Mouse (Mus musculus) NIH3T3 (cell line): ENCODE results near the gene Duox1.
A peak's percentile ranks its signal among the peaks of the same experiment; 100 is the strongest.

Source experiments
- DNase-seq: peaks from one replicate; pipeline ENCODE4 v3.0.0-alpha.2; 2012; ENCODE audit warnings: low read depth

The Duox1 gene

DNA sequence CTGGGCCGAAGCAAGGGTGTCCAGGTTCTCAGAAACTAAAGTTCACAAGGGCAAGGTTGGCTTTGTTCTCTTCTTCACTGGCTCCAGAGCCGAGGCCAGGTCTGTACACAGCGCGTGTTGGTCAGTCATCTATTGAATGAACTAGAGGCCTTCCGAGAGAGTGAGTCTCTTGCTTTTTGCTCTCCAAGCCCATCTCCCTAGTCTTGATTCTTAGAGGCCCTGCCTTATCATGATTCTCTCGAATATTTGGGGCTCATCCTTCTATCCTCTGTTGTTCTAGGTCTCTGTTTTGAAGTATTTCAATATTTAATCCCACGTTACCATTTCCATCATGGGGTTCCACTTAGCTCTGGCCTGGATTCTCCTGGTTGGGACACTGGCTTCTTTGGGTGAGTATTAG is at the start of gene Duox1:
Gene Duox1, plus strand, starts transcription at position 301 of the 400 bp plus-strand sequence.
- no peak for DNase-seq

DNA sequence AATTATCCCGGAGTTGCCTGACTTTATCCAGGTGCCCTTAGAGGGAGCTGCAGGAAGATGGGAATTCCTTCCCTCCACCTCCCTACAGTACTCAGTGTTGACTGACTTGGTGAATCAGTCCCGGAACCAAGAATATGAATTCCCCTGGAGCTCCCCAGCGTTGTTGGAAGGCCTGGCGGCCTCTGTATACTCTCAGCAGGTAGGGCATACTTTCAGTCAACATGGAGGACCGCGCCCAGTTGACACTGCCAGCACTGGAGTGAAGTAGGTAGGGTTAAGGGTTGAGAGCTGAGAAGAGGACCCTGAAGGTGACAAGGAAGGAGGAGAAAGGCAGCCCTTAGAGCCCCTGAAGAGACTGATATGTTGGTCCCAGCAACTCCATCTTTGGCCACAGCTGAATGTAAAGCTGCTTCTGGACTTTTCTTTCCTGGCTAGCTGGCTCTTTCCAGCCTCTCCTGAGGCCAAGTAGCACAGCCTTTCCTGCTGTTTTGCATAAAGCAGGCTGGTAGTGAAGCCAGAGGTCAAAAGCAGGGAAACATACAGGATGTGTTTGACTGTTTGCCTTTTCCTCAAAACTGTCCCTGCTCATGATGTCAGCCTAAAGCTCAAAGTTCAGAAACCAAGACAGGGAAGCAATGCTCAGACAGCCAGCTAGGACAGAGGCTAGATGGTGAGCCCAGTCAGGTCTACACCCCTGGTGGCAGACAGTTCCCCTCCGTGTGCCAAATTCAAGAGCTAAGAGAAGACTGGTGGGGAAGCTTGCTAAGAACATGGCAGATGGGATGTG is 48.9 kb upstream of the Duox1 start:
- no peak for DNase-seq

DNA sequence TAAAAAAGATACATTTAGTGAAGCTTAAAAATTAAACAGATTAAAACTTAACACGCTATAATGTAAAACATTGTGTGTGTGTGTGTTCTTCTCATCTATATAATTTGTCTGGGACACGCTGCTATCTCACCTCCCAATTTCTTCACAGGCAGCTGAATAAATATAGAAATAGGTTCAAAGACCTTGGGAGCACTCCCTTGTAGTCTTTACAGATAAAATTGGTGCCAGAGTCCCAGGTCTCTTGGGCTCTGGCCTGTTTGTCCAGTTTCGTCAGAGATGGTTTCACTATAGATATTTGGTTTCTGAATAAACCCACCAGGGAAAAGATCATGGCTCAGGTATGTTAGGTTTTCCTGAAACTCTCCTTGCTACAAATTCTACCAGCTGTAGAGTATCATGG is 36.7 kb upstream of the Duox1 start:
- DNase-seq = no peak

DNA sequence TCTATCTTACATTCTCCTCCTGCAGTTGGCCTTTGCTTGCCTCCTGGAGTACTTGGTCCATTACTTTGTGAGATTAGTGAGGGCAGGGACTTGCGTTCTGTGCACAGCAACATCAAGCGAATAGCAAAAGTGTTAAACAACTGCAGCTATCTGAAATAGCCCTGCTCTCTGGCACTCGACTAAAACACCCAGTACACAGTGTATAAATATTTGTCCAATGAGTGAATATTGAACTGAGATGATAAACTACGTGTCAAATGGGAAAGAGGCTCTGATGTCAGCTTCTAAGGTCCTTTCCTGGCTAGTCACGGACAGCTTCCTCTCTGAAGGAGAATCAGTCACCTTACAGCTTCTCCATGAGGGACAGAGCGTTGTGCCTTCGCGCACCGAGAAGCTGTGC is 31.4 kb upstream of the Duox1 start:
- DNase-seq = no peak

DNA sequence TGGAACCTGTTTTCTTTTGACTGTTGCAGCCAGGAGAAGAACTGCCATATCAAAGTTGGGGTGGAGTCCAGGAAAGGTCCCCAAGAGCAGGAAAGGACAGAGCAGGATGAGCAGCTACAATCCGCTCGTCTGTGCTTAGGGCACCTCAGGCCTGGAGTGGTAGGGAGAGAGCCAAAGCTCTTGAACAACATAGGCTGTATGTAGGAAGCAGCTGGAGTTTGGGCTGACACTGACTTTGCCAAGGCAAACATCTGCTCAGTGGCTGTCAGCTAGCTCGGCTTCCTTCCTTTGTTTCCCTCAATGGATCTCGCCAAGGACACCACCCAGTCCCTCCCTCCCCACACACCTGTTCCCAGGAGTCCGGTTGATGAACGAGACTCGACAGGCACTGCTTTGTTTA is 29.3 kb upstream of the Duox1 start:
- no peak for DNase-seq

DNA sequence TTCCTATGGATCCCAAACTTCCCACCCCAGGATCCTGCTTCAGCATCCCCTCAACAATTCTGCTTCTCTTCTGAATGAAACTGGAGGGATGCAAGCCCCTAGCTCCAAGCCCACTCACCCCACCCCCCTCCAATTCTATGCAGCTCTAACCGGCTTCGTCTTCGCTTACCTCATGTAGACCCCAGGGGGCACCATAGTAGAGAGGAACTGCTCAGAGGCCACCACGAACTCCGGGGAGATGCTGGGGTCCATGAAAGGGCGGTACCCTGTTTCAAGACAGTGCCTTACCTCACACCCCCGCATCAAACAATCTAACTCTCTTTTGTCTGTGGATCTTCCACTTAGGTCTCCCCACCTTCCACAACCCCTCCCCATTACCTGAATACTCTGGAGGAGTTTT is 20.6 kb upstream of the Duox1 start:
- no peak for DNase-seq

DNA sequence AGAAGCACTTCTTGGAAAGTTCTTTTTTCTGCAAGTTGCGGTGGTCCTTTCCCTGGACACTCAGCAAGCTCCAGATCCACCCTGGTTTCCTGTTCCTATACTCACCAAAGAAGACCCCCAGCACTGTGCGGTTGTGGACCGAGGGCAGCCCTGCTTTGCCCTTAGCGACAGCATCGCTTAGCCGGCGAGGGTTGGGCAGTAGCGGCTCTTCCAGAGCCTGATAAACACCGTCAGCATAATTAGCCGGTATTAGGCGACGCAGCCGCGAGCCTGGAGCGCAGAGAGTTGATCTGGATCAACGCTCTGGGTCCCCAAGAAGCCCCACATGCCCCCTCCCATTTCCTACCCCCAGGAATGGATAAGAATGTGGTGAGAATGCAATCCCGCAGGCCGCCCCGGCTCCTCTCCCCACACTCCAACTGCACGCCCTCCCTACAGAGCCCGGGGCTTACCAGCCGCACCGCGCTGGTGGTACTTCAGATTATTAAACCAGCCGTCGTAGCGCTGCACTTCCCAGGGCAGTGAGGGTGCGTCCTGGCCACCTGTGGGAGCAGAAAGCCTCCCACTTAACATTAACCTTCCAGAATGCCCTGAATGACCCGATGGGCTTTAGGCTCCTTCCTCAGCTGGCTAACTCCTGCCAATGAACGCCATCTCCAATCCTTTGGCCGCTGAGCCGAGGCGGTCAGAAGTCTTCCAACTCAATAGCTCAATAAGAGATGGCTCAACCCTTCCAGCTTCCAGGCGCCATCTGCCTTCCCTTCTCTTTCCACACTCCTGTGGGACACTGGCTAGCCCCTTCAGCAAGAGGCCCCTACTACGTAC is 18.0 kb upstream of the Duox1 start:
- DNase-seq = no peak

DNA sequence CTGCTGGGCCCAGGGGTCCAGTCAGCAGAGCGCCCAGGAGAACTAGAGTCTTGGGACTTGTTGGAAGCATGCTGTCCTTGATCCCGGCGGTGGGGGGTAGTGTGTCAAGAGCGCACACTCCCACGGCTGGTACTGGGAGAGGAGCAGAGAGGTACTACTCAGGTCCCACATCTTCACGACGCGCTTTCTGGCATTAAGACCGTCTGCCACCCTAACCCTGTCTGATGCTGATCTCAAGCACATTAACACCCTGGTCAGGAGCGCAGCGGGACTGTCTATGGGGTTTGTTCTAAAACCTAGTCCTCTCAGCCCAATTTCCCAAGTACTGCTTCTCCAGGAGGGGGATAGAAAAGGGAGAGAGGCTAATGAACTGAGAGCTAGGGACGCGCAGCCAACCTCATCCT is 17.4 kb upstream of the Duox1 start, which contains the start of gene Duox2:
Gene Duox2, minus strand, starts transcription at position 354 of the 404 bp plus-strand sequence.
- no peak for DNase-seq

DNA sequence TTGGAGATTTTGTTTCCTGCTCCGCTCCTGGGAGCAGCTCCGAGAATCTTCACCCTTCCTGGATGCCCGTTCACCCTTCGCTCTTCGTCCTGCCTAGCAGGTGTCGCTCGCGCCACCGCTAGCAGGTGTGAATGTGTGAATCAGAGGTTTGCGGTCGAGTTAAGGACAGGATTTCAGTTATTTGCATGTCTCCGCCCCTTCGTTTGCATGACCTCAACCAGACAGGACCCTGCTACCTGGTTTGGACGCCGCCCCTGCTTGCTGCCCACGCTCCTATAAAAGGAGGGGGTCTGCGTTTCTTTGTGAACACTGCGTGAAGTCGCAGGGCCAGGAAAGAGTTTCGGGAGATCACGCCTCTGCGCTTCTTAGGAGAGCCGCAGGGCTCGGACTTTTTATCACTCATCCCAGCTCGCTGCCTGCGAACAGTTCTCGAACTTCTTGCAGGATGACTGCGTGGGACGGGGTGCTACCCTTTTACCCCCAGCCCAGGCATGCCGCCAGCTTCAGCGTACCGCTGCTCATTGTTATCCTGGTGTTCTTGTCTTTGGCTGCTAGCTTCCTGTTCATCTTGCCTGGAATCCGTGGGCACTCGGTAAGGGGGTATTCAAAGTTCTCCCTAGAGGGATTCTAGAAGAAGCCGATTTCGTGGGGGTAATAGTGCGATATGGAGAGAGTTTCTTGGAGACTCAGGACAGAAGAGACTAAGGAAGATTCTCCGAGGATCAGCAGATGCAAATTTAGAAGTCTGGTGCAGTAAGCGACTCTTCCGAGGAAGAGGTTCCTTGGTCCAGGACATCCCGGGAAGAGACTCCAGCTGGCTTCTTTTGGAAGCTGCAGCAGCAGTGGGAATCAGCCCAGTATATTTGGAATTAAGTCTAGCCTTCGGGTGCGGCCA is 16.6 kb upstream of the Duox1 start, which contains the start of gene Duoxa2:
Gene Duoxa2, plus strand, starts transcription at position 305 of the 895 bp plus-strand sequence.
- DNase-seq = peak; percentile 19

DNA sequence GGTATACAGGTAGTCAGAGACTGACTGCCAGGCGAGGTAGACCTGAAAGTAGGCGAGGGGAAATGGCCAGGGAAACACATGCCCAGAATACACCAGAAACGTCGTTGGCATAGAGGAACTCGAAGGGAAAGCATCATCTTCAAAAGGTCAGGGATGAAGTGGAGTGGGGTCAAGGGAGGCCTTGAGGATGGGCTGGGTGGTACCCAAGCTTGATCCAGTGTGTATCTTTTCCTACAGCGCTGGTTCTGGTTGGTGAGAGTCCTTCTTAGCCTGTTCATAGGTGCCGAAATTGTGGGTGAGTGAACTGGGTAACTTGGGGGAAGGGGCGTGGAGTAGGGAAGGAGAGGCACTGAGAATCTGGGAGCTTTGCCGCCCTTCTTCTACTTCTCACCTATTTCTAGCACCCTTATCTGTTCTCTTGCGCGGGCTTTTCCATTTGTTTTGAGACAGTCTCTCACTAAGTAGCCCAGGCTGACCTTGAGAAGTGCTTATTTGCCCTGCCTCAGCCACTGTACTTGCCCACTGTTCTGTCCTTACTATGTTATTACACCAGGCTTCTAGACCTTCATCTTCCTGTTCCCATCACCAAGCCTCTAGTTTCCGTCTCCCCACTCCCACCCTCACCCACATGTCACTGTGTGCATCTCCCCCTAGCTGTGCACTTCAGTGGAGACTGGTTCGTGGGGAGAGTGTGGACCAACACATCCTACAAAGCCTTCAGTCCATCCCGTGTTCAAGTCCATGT is 15.4 kb upstream of the Duox1 start:
- no peak for DNase-seq

DNA sequence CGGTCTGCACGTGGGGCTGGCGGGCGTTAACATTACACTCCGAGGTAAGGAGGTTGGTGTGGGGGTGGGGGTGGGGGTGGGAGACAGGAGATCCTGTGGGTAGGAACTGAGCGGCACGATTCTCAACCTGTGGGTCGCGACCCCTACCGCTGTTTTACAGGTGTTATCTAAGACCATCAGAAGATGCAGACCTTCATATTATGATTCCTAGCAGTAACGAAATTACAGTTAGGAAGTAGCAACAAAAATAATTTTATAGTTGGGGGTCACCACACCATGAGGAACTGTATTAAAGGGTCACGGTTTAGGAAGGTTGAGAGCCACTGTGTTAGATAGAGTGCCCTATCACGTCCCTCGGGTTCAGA is 14.8 kb upstream of the Duox1 start:
- DNase-seq = no peak

DNA sequence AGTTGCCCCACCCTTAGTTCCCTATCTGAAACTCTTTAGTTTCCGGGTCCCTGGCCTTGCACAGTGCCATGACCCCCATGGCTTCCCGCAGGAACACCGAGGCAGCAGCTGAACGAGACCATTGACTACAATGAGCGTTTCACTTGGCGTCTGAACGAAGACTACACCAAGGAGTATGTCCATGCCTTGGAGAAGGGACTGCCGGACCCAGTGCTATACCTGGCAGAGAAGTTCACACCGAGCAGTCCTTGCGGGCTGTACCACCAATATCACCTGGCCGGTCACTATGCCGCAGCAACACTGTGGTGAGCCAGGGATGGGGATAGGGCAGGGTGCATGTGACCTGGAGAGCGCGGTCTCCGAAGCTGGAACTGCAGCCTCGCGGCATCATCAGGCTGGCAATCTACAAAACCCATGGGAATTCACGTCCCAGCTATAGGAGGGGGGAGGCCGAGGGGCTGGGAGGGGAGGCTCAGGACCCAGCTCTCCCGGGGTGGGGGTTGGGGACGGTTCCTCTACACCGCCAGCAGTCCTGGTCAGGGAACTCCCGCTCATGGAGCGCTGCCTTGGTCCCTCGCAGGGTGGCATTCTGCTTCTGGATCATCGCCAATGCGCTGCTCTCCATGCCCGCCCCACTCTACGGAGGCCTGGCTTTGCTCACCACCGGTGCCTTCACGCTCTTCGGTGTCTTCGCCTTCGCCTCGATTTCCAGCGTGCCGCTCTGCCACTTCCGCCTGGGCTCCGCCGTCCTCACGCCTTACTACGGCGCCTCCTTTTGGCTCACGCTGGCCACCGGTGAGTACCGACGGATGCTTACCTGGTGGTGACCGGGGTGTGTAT is 14.2 kb upstream of the Duox1 start:
- DNase-seq = no peak

DNA sequence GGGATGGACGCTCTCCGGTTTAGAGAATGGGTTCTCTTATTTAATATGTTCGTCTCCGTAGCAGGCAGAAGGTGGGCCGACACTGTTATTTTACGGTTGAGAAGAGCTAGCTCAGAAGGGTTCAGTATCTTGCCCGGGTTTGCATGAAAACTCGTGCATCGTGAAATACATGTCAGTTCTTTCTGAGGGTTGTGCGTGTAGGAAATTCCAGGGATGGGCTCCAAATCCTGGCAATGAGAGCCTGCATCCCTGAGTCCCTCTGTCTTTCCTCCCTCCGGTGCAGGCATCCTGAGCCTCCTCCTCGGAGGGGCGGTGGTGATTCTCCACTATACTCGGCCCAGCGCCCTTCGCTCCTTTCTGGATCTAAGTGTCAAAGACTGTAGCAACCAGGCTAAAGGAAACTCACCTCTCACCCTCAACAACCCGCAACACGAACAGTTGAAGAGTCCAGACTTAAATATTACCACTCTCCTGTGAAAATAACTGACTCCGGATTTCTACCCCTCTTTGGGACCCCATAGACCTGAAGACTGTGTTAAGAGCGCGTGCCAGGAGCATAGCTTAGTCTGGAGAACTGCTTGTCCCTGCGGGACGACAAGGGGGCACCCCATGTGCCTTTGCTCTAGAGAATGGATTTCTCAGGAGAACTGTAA is 13.4 kb upstream of the Duox1 start:
- DNase-seq = no peak

DNA sequence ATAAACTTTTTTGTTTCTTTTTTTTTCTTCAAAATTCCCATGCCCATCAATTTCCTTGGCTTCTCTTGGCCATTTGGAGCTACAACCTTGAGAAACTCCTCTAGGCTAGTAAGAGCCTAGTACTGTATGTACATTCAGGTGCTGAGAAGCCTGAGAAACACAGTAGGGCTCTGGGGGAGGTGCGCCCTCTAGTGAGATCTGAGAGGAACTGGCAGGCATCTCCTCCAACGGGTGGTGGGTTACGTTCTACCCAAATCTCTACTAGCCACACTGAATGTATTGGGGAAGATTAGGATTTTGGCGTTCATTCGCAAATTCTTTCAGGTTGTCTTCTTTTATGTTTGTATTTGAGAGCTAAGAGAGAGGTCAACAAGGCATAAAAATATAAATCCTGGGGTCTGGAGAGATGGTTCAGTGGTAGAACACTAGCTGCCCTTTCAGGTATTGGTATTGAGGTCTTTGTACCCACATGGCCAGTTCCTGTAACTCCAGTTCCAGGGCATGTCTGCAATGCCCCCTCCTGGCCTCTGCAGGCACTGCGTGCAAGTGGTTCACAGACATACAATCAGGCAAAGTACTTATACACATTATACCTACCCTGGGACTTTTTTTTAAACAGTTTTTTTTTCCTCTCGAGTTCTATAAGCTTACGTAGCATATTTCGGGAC is 12.8 kb upstream of the Duox1 start:
- peak; percentile 79 for DNase-seq

DNA sequence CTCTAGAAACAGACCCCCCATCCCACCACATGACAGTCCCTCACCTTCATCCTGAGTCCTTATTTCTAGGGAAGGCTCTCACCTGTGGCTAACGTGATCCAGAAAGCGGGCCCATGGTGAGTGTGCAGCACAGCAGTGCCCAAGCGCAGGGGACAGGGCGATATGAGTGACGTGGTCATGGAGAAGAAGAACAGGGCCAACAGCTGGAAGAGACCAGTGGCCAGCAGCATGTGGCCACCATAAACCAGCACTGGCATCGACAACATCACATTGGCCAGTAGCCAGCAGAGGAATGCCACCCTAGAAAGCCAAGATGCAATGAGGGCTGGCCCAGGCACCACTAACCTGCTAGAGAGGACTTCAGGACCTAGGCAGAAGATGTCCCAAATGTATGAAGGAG is 10.9 kb upstream of the Duox1 start:
- DNase-seq = no peak

DNA sequence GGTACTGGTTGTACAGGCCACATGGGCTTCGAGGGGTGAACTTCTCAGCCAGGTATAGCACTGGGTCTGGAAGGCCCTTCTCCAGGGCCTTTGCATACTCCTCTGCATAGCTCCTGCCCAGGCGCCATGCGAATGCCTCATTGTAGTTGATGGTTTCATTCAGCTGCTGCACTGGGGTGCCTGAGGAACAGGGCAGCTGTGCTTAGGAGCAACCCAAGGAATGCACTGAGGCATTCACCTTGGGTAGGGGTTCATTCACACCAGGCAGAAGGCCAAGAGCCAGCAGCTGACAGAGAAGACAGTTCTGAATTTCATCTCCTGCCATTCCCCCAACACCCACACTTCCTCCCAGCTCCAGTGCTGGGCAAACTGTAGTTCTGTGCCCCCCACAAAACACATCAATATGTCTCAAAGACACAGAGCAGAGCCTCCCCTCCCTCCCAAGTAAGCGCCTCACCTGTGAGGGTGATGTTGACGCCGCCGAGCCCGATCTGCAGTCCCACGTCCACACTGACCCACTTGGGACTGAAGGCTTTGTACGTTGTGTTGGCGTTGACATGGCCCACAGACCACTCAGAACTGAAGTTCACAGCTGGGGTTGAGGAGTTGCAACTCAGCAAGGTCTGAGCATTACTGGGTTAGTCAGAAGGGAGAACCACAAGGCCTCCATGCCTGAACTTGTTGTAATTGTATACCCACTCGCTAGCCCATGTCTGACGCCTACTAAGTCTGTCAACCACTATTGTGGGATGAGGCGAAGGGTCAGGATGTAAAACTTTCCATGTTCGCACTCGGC is 10.2 kb upstream of the Duox1 start:
- DNase-seq = peak; percentile 41

DNA sequence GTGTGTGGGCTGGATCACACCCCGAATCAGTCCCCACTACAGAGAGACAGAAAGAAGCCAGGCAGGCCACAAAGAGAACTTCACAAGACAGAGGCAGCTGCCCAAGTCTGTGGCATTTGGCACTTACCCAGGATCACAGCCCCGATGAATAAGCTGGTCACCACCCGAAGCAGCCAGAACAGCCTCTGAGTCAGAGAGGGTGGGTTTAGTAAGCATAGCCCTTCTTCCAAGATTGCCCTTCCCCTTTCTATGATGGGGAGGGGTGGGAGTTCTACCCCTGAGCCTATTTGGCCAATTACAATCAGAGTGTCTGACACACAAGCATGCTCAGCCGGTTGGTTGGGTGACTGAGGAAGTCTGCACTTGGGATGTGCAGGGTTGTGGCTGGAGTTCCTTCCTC is 9.3 kb upstream of the Duox1 start:
- peak; percentile 90 for DNase-seq

DNA sequence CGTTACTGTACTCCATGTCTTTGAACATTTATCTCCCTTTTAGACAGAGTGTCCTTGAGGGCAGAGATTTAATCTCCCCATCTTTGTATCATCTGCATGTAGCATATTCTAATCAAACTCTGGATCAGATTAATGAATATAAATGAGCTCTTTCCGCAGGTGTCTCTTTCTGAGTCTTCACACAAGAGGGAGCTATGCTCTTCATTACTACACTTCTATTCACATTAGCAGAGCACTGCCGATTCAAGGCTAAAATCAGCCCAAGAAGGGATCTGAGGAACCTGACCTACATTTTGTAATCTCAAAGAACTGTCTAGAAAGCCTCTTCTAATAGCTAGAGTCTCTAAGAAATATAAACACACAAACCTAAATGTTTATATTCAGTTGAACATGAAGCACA is 5.8 kb upstream of the Duox1 start:
- peak; percentile 65 for DNase-seq

DNA sequence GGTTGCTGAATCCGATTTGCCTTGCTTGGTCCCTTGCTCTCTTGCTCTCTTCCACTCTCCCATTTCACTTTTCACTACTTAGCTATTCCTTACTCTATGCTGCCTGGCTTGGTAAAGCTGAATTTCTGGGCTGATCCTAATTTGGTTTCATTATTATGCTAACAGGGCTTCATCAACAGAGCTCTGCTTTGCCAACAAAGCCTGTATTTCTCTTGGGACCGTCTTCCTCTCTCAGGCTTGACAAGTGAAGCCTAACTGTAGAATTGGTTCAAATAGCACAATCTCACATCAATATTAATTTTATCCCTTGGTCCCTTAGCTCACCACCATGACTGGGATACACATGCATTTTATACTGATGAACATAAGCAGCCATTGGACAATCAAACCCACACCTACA is 3.9 kb upstream of the Duox1 start:
- no peak for DNase-seq
